Mouse (Mus musculus) limb, embryonic 14.5 days (tissue): ENCODE results near the gene Dgkh. TPM values are rescaled to one million over a fixed set of nuclear protein-coding genes. Genes with fewer than 3 reads are reported as not detected.
A peak's percentile ranks its signal among the peaks of the same experiment; 100 is the strongest.

Experiments
- ATAC-seq: fragments of 200-750 bp; cut with Nextera tagmentation; 2 replicates; pipeline ENCODE4 v1.8.0; 2017; ENCODE audit warnings: low read depth, moderate number of reproducible peaks, moderate TSS enrichment; ENCODE audit not compliant: low FRiP score
- DNase-seq: peaks from one replicate; pipeline ENCODE4 v3.0.0-alpha.2; 2015; ENCODE audit warnings: low spot score
- H3K27ac ChIP-seq: fragments of 300-500 bp; sonication (generic); replicated peaks from 2 replicates; pipeline ENCODE4 v1.5.1; 2014; ENCODE audit warnings: low read depth, mild to moderate bottlenecking, low read length, moderate library complexity, mixed read lengths
- H3K27me3 ChIP-seq: fragments of 300-500 bp; sonication (generic); 2 replicates; pipeline ENCODE4 v1.6.1; 2014; ENCODE audit warnings: low read length, mixed read lengths; ENCODE audit not compliant: control insufficient read depth, insufficient read depth
- H3K36me3 ChIP-seq: fragments of 300-500 bp; sonication (generic); 2 replicates; pipeline ENCODE4 v1.6.1; 2014; ENCODE audit warnings: mild to moderate bottlenecking, low read length, moderate library complexity, mixed read lengths; ENCODE audit not compliant: control insufficient read depth, insufficient read depth
- H3K4me1 ChIP-seq: fragments of 300-500 bp; sonication (generic); 2 replicates; pipeline ENCODE4 v1.6.1; 2014; ENCODE audit warnings: antibody characterized with exemption, low read length, mixed read lengths; ENCODE audit not compliant: control insufficient read depth, insufficient read depth
- H3K4me2 ChIP-seq: fragments of 300-500 bp; sonication (generic); replicated peaks from 2 replicates; pipeline ENCODE4 v1.6.1; 2014; ENCODE audit warnings: low read depth, mild to moderate bottlenecking, low read length, moderate library complexity; ENCODE audit not compliant: severe bottlenecking
- H3K4me3 ChIP-seq: fragments of 300-500 bp; sonication (generic); replicated peaks from 2 replicates; pipeline ENCODE4 v1.5.1; 2014; ENCODE audit warnings: low read length
- H3K9ac ChIP-seq: fragments of 300-500 bp; sonication (generic); 2 replicates; pipeline ENCODE4 v1.6.1; 2014; ENCODE audit warnings: mild to moderate bottlenecking, low read depth, low read length, moderate library complexity; ENCODE audit not compliant: severe bottlenecking
- H3K9me3 ChIP-seq: fragments of 300-500 bp; sonication (generic); 2 replicates; pipeline ENCODE4 v1.6.1; 2016; ENCODE audit warnings: low read length; ENCODE audit not compliant: control insufficient read depth
- POLR2A ChIP-seq: fragments of 200-500 bp; IDR thresholded peaks from 2 replicates; pipeline ENCODE4 v1.8.0; 2012; ENCODE audit warnings: inconsistent platforms, mild to moderate bottlenecking, moderate library complexity, borderline replicate concordance; ENCODE audit not compliant: insufficient read depth, insufficient read length; ENCODE audit errors: extremely low read depth
- WGBS: fragments of 180-500 bp; shearing (Covaris S2); extraction: QIAGEN DNeasy Blood & Tissue Kit; methylation state at CpG from one replicate; pipeline ENCODE4 v1.1.7; 2014; 5-methylcytosine and 5-hydroxymethylcytosine counted together
- polyA plus RNA-seq, 2 experiments: library from polyadenylated mRNA; depleted of rRNA in 1 of 2; stranded (reverse) in 1 of 2; unstranded in 1 of 2; fragments of >200 nt; fragmentation: Nextera tagmentation in 1 of 2; extraction: Ambion mirVana in 1 of 2; gene quantifications; 2 replicates each; pipeline versions ENCODE4 v1.2.1 to v1.2.3; 2012 to 2014

Gene Dgkh
- polyA plus RNA-seq, 2 experiments: 2.1 to 2.2 TPM

- TF ChIP-seq POLR2A: no peak
- Histone ChIP-seq H3K4me3 (no peak overlapping the region), H3K27me3 (no peaks in the 10 kb centered on the region), H3K27ac (no peak overlapping the region), H3K4me2 (no peak overlapping the region), H3K9me3 (no peaks in the 10 kb centered on the region), H3K4me1 (no peaks in the 10 kb centered on the region), H3K9ac (no peak overlapping the region), H3K36me3 (no peaks in the 10 kb centered on the region)
- DNase-seq (no peak), ATAC-seq (no peak)
- 43% methylated on average over 9 of the region's 9 CpGs for WGBS
These were observed 120.3 kb downstream of the Dgkh start for GRCm38 (mm10) chr14:78612111-78612788.

- no peaks in the 10 kb centered on the region for H3K4me1 ChIP-seq
- 87% methylated on average over 6 of the region's 6 CpGs for WGBS
- no peak overlapping the region for H3K27ac ChIP-seq
- H3K9me3 ChIP-seq: no peaks in the 10 kb centered on the region
- ATAC-seq: no peak
- peaks cover 14% of the 10 kb centered on the region; the same call in 1 of the 2 replicates for H3K36me3 ChIP-seq
- no peak overlapping the region for H3K4me3 ChIP-seq
- no peak for DNase-seq
- no peaks in the 10 kb centered on the region for H3K27me3 ChIP-seq
- H3K9ac ChIP-seq: no peak overlapping the region
- TF ChIP-seq POLR2A: no peak
- H3K4me2 ChIP-seq: no peak overlapping the region
These were observed 137.7 kb downstream of the Dgkh start for GRCm38 (mm10) chr14:78594916-78595315.

GRCm38 (mm10) chr14:78592965-78593364 lies 139.6 kb downstream of the Dgkh start:
- Histone ChIP-seq H3K9me3 (no peaks in the 10 kb centered on the region), H3K27me3 (no peaks in the 10 kb centered on the region), H3K4me2 (no peak overlapping the region), H3K36me3 (peaks cover 17% of the 10 kb centered on the region; the same call in 1 of the 2 replicates), H3K4me3 (no peak overlapping the region), H3K27ac (no peak overlapping the region), H3K9ac (no peak overlapping the region), H3K4me1 (no peaks in the 10 kb centered on the region)
- DNase-seq: no peak
- 88% methylated on average over 3 of the region's 3 CpGs for WGBS
- TF ChIP-seq POLR2A: no peak
- no peak for ATAC-seq

- H3K4me3 ChIP-seq: no peak overlapping the region
- WGBS: 9% methylated on average over 2 of the region's 2 CpGs
- no peaks in the 10 kb centered on the region for H3K9me3 ChIP-seq
- peak; percentile 56 for DNase-seq
- no peaks in the 10 kb centered on the region for H3K4me1 ChIP-seq
- H3K27ac ChIP-seq: no peak overlapping the region
- no peak overlapping the region for H3K9ac ChIP-seq
- no peaks in the 10 kb centered on the region for H3K27me3 ChIP-seq
- no peak overlapping the region for H3K4me2 ChIP-seq
- TF ChIP-seq POLR2A: no peak
- H3K36me3 ChIP-seq: peaks cover 18% of the 10 kb centered on the region
- no peak for ATAC-seq
These were observed 142.2 kb downstream of the Dgkh start for GRCm38 (mm10) chr14:78590335-78590734.

- Histone ChIP-seq H3K9me3 (no peaks in the 10 kb centered on the region), H3K9ac (no peak overlapping the region), H3K4me3 (no peak overlapping the region), H3K27me3 (no peaks in the 10 kb centered on the region), H3K36me3 (peaks cover 16% of the 10 kb centered on the region), H3K4me2 (no peak overlapping the region), H3K27ac (no peak overlapping the region), H3K4me1 (no peaks in the 10 kb centered on the region)
- no peak for TF ChIP-seq POLR2A
- DNase-seq (no peak), ATAC-seq (no peak)
- WGBS: 91% methylated on average over 13 of the region's 13 CpGs
These were observed 148.4 kb downstream of the Dgkh start for GRCm38 (mm10) chr14:78584222-78584621.
